Mouse (Mus musculus) ES-E14 (cell line): ENCODE measurements around the gene Pde7b. TPM values are rescaled to one million over a fixed set of nuclear protein-coding genes. Genes with fewer than 3 reads are reported as not detected.

Source experiments
- DNase-seq: peaks from one replicate; pipeline ENCODE4 v3.0.0-alpha.2; 2013; ENCODE audit warnings: low read depth, low spot score
- H3K27ac ChIP-seq: 2 replicates; pipeline ENCODE4 v1.5.1; 2012; ENCODE audit warnings: low read depth, mild to moderate bottlenecking, low read length, moderate library complexity, mixed read lengths; ENCODE audit not compliant: poor library complexity, insufficient read depth, severe bottlenecking
- H3K36me3 ChIP-seq: 2 replicates; pipeline ENCODE4 v1.6.1; 2012; ENCODE audit warnings: mild to moderate bottlenecking, low read length, moderate library complexity, mixed read lengths; ENCODE audit not compliant: control insufficient read depth, poor library complexity, insufficient read depth, severe bottlenecking
- H3K4me1 ChIP-seq, 2 experiments: fragments of 150-350 bp in 1 of 2; sonication (generic) in 1 of 2; 2 replicates each; pipeline ENCODE4 v1.6.1; 2012; ENCODE audit warnings: low read length in 2 of 2, mild to moderate bottlenecking in 1 of 2, mixed read lengths in 1 of 2; ENCODE audit not compliant: control insufficient read depth in 2 of 2, insufficient read depth in 2 of 2, poor library complexity in 1 of 2
- H3K4me3 ChIP-seq, 2 experiments: fragments of 150-350 bp in 1 of 2; sonication (generic) in 1 of 2; 2 replicates each; pipeline ENCODE4 v1.5.1; 2012; ENCODE audit warnings: low read length in 2 of 2, low read depth in 1 of 2, mild to moderate bottlenecking in 1 of 2, mixed read lengths in 1 of 2; ENCODE audit not compliant: insufficient read depth in 1 of 2, poor library complexity in 1 of 2, severe bottlenecking in 1 of 2
- H3K9ac ChIP-seq: 2 replicates; pipeline ENCODE4 v1.6.1; 2012; ENCODE audit warnings: low read depth, mild to moderate bottlenecking, low read length, mixed read lengths; ENCODE audit not compliant: poor library complexity, insufficient read depth, severe bottlenecking
- H3K9me3 ChIP-seq: fragments of 150-350 bp; sonication (generic); 2 replicates; pipeline ENCODE4 v1.6.1; 2012; ENCODE audit warnings: low read depth, mild to moderate bottlenecking, low read length; ENCODE audit not compliant: control insufficient read depth, insufficient read depth
- CHD2 ChIP-seq: IDR thresholded peaks from 2 replicates; pipeline ENCODE4 v1.6.1; 2014; ENCODE audit warnings: mild to moderate bottlenecking, low read depth, low read length, inconsistent platforms
- HCFC1 ChIP-seq: IDR thresholded peaks from 2 replicates; pipeline ENCODE4 v1.6.1; 2012; ENCODE audit warnings: low read length, inconsistent platforms, borderline replicate concordance; ENCODE audit not compliant: insufficient read depth
- MAFK ChIP-seq: IDR thresholded peaks from 2 replicates; pipeline ENCODE4 v1.6.1; 2014; ENCODE audit warnings: mild to moderate bottlenecking, low read depth, low read length, inconsistent platforms; ENCODE audit not compliant: insufficient read depth
- ZC3H11A ChIP-seq: IDR thresholded peaks from 2 replicates; pipeline ENCODE4 v1.6.1; 2012; ENCODE audit warnings: low read depth, mild to moderate bottlenecking, inconsistent platforms, low read length, borderline replicate concordance
- ZNF384 ChIP-seq: IDR thresholded peaks from 2 replicates; pipeline ENCODE4 v1.6.1; 2012; ENCODE audit warnings: low read depth, low read length, inconsistent platforms
- in situ Hi-C, 2 experiments: fragments of 600-800 bp; cut with MboI; formaldehyde crosslinking; loops; one replicate each; pipeline ENCODE4 v1.15.1; 2025; ENCODE audit warnings: low sequenced_read_pairs in 2 of 2, inconsistent platforms in 1 of 2; ENCODE audit not compliant: unreplicated experiment in 2 of 2
- total RNA-seq: library from RNA; depleted of rRNA; stranded (reverse); fragments of 300-350 nt; gene quantifications from 2 replicates; pipeline ENCODE4 v1.2.3, GENCODE M21; 2012

Gene Pde7b
- total RNA-seq, 1 experiment = 0.13 TPM

GRCm38 (mm10) chr10:20486461-20487253 lies 238.2 kb downstream of the Pde7b start:
- H3K27ac ChIP-seq = no peak overlapping the region
- no peaks in the 10 kb centered on the region for H3K4me1 ChIP-seq
- H3K36me3 ChIP-seq = no peaks in the 10 kb centered on the region
- in situ Hi-C loops = no loop called here
- no peak for DNase-seq
- H3K9ac ChIP-seq = no peak overlapping the region
- TF ChIP-seq MAFK (no peak), CHD2 (no peak), ZC3H11A (no peak)
- no peak overlapping the region for H3K4me3 ChIP-seq
- H3K9me3 ChIP-seq = no peaks in the 10 kb centered on the region

GRCm38 (mm10) chr10:20485816-20486215 lies 239.1 kb downstream of the Pde7b start:
- no peak overlapping the region for H3K4me3 ChIP-seq
- H3K36me3 ChIP-seq = no peaks in the 10 kb centered on the region
- no peaks in the 10 kb centered on the region for H3K9me3 ChIP-seq
- TF ChIP-seq ZC3H11A (no peak), CHD2 (no peak), ZNF384 (no peak), MAFK (no peak), HCFC1 (no peak)
- no peaks in the 10 kb centered on the region for H3K4me1 ChIP-seq
- in situ Hi-C loops = no loop called here
- no peak overlapping the region for H3K9ac ChIP-seq
- DNase-seq = no peak
- H3K27ac ChIP-seq = no peak overlapping the region

- Histone ChIP-seq H3K4me3 (no peak overlapping the region), H3K9ac (no peak overlapping the region), H3K27ac (no peak overlapping the region), H3K4me1 (no peaks in the 10 kb centered on the region), H3K9me3 (no peaks in the 10 kb centered on the region), H3K36me3 (no peaks in the 10 kb centered on the region)
- in situ Hi-C loops = no loop called here
- DNase-seq = no peak
- TF ChIP-seq HCFC1 (no peak), MAFK (no peak), ZC3H11A (no peak), CHD2 (no peak), ZNF384 (no peak)
Observed at GRCm38 (mm10) chr10:20479481-20479880, 245.4 kb downstream of the Pde7b start.

- no peaks in the 10 kb centered on the region for H3K9me3 ChIP-seq
- H3K4me3 ChIP-seq = no peak overlapping the region
- no peak overlapping the region for H3K27ac ChIP-seq
- no peak for DNase-seq
- H3K36me3 ChIP-seq = no peaks in the 10 kb centered on the region
- in situ Hi-C loops = no loop called here
- no peak for TF ChIP-seq ZNF384
- no peak for TF ChIP-seq HCFC1
- no peak for TF ChIP-seq ZC3H11A
- TF ChIP-seq MAFK = no peak
- no peak for TF ChIP-seq CHD2
- no peak overlapping the region for H3K9ac ChIP-seq
- no peaks in the 10 kb centered on the region for H3K4me1 ChIP-seq
Observed at GRCm38 (mm10) chr10:20478456-20478855, 246.4 kb downstream of the Pde7b start.

- no peaks in the 10 kb centered on the region for H3K36me3 ChIP-seq
- TF ChIP-seq ZC3H11A = no peak
- no peak for TF ChIP-seq CHD2
- no peak for TF ChIP-seq ZNF384
- TF ChIP-seq MAFK = no peak
- no peaks in the 10 kb centered on the region for H3K9me3 ChIP-seq
- H3K27ac ChIP-seq = no peak overlapping the region
- no peaks in the 10 kb centered on the region for H3K4me1 ChIP-seq
- no peak overlapping the region for H3K4me3 ChIP-seq
- in situ Hi-C loops = no loop called here
- DNase-seq = no peak
- H3K9ac ChIP-seq = no peak overlapping the region
Observed at GRCm38 (mm10) chr10:20474831-20475230, 250.0 kb downstream of the Pde7b start.
